Mouse (Mus musculus) G1E (cell line): Measurements from ENCODE around the gene Stard13.

Experiments used
- CTCF ChIP-seq: IDR thresholded peaks from 2 replicates; pipeline ENCODE4 v1.5.1; 2012; ENCODE audit warnings: low read depth, low read length, inconsistent platforms, mixed read lengths
- GATA1 ChIP-seq: IDR thresholded peaks from 2 replicates; pipeline ENCODE4 v1.6.1; 2012; ENCODE audit warnings: borderline replicate concordance, low read length, inconsistent platforms, mixed read lengths

- TF ChIP-seq GATA1 (no peak), CTCF (no peak)
These were observed 42.9 kb downstream of the Stard13 start for GRCm38 (mm10) chr5:151190764-151191163.
